Mouse (Mus musculus): Measurements from ENCODE around the gene Bcas3. TPM values are rescaled to one million over a fixed set of nuclear protein-coding genes. Genes with fewer than 3 reads are reported as not detected.
A peak's percentile ranks its signal among the peaks of the same experiment; 100 is the strongest.
"Not testable (repeated sequence)": the region's sequence is repeated elsewhere in the genome, so short reads cannot be mapped to it uniquely, and the experiment has no call there.

Gene Bcas3
- total RNA-seq, 2 experiments from 2014 or later = 53.6 to 56.1 TPM

GRCm38 (mm10) chr11:85704062-85704748, 351.2 kb downstream of the Bcas3 start:
- no peak for DNase-seq (ENCODE audit: low spot score in 2 of 2)

- DNase-seq (ENCODE audit: low spot score in 2 of 2) = no peak
Observed at GRCm38 (mm10) chr11:85706630-85707029, 353.7 kb downstream of the Bcas3 start.

GRCm38 (mm10) chr11:85707496-85707895, 354.5 kb downstream of the Bcas3 start:
- DNase-seq (ENCODE audit: low spot score in 2 of 2) = no peak

GRCm38 (mm10) chr11:85709147-85709546, 356.2 kb downstream of the Bcas3 start:
- no peak for DNase-seq (ENCODE audit: low spot score in 2 of 2)

- DNase-seq (ENCODE audit: low spot score in 2 of 2) = no peak
Observed at GRCm38 (mm10) chr11:85710155-85710554, 357.2 kb downstream of the Bcas3 start.

- DNase-seq (ENCODE audit: low spot score in 2 of 2) = no peak
Observed at GRCm38 (mm10) chr11:85712026-85712804, 359.2 kb downstream of the Bcas3 start.

GRCm38 (mm10) chr11:85712860-85713813, 360.2 kb downstream of the Bcas3 start:
- DNase-seq (ENCODE audit: low spot score in 2 of 2) = peak in 1 of 2 experiments; percentile 20

- no peak for DNase-seq (ENCODE audit: low spot score in 2 of 2)
Observed at GRCm38 (mm10) chr11:85713814-85714208, 360.8 kb downstream of the Bcas3 start.

- DNase-seq (ENCODE audit: low spot score in 2 of 2) = no peak
Observed at GRCm38 (mm10) chr11:85714312-85714931, 361.5 kb downstream of the Bcas3 start.

- not testable (repeated sequence) for DNase-seq (ENCODE audit: low spot score in 2 of 2)
Observed at GRCm38 (mm10) chr11:85716730-85717129, 363.8 kb downstream of the Bcas3 start.

GRCm38 (mm10) chr11:85719091-85719490, 366.1 kb downstream of the Bcas3 start:
- no peak for DNase-seq (ENCODE audit: low spot score in 2 of 2)

GRCm38 (mm10) chr11:85719766-85720165, 366.8 kb downstream of the Bcas3 start:
- no peak for DNase-seq (ENCODE audit: low spot score in 2 of 2)

- no peak for DNase-seq (ENCODE audit: low spot score in 2 of 2)
Observed at GRCm38 (mm10) chr11:85720269-85720773, 367.4 kb downstream of the Bcas3 start.

- DNase-seq (ENCODE audit: low spot score in 2 of 2) = no peak
Observed at GRCm38 (mm10) chr11:85721986-85722385, 369.0 kb downstream of the Bcas3 start.

GRCm38 (mm10) chr11:85724159-85724558, 371.2 kb downstream of the Bcas3 start:
- no peak for DNase-seq (ENCODE audit: low spot score in 2 of 2)

GRCm38 (mm10) chr11:85729725-85730124, 376.8 kb downstream of the Bcas3 start:
- DNase-seq (ENCODE audit: low spot score in 2 of 2) = peak in 1 of 2 experiments; percentile 33

- no peak for DNase-seq (ENCODE audit: low spot score in 2 of 2)
Observed at GRCm38 (mm10) chr11:85732462-85733012, 379.6 kb downstream of the Bcas3 start.

- DNase-seq (ENCODE audit: low spot score in 2 of 2) = no peak
Observed at GRCm38 (mm10) chr11:85733577-85733976, 380.6 kb downstream of the Bcas3 start.

- no peak for DNase-seq (ENCODE audit: low spot score in 2 of 2)
Observed at GRCm38 (mm10) chr11:85734317-85735211, 381.6 kb downstream of the Bcas3 start.
